10 mouse cellular contexts compared by ENCODE assay signal in the genomic region with DNA sequence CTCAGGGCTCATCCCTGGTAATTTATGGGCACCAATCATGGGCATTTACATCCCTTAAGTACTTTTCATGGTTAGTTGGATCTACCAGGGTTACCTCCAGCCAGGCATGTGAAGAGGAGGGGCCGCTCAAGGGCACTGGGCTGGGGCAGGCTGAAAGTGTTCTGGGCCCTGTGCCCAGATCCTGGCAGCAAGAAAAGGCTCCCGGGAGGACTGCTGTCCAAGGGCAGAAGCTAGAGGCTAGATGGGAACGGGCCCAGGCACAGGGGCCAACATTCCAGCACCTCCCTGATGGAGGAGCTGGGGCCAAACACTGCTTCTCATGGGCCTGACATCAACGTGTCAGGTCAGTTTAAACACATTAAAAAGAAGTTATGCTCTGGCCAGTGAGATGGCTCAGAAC. TPM values are rescaled to one million over a fixed set of nuclear protein-coding genes. Genes with fewer than 3 reads are reported as not detected.
DNase-seq lines count a peak whose midpoint lies in the region; ATAC-seq and TF ChIP-seq lines count a peak whose summit lies in the region.
"Had no signal": no experiment of that assay in that cellular context is flagged by ENCODE, and none has a peak within 500 bp of the region (broad histone marks: within the 10 kb centered on the region; RNA-seq: fewer than 3 reads in every experiment).

No protein-coding gene starts in this region.

- ATAC-seq in hindbrain, embryonic 13.5 days (ENCODE audit: low FRiP score) = peak; percentile 88
- peak; percentile 87 for ATAC-seq in forebrain, embryonic 15.5 days (replicated peaks)
- peak; percentile 95 for ATAC-seq in hindbrain, embryonic 15.5 days (ENCODE audit: low FRiP score, low read depth)
- ATAC-seq in midbrain, postnatal 0 days (ENCODE audit: low FRiP score) = 0 out of 2 replicates have a peak, but pooled peaks have one; percentile 20

- 0 out of 2 replicates have a peak, but pooled peaks cover 14% of the 10 kb centered on the region for H3K27me3 ChIP-seq in hindbrain, embryonic 13.5 days
- H3K27me3 ChIP-seq in hindbrain, embryonic 10.5 days (ENCODE audit: insufficient read depth, poor library complexity, severe bottlenecking) = no peaks in the 10 kb centered on the region
- no peaks in the 10 kb centered on the region for H3K27me3 ChIP-seq in forebrain, embryonic 15.5 days
- H3K27me3 ChIP-seq in hindbrain, embryonic 15.5 days = peaks cover 6% of the 10 kb centered on the region; the same call in 1 of the 2 replicates
- no peaks in the 10 kb centered on the region for H3K27me3 ChIP-seq in midbrain, postnatal 0 days (ENCODE audit: insufficient read depth, low read length)
- H3K27me3 ChIP-seq: embryonic facial prominence, embryonic 13.5 days; liver, embryonic 15.5 days had no signal

- DNase-seq in hindbrain, embryonic 10.5 days (ENCODE audit: low spot score) = no peak
- DNase-seq in adrenal gland, adult 8-10 months = peak; percentile 92
- peak; percentile 91 for DNase-seq in midbrain, postnatal 0 days (ENCODE audit: low spot score)
- no peak for DNase-seq in left cerebral cortex, adult 11 months (ENCODE audit: low spot score)
- DNase-seq in left cerebral cortex, adult 9 months (ENCODE audit: low spot score in 2 of 2) = no peak

- 26% methylated on average over 4 of the region's 4 CpGs for whole genome bisulfite sequencing in hindbrain, embryonic 13.5 days
- 64% methylated on average over 4 of the region's 4 CpGs for WGBS in hindbrain, embryonic 10.5 days
- WGBS in forebrain, embryonic 15.5 days = 22% methylated on average over 4 of the region's 4 CpGs
- WGBS in hindbrain, embryonic 15.5 days = 23% methylated on average over 4 of the region's 4 CpGs
- 45% methylated on average over 4 of the region's 4 CpGs for WGBS in midbrain, postnatal 0 days

- H3K4me1 ChIP-seq in hindbrain, embryonic 13.5 days (replicated peaks) = 0 out of 2 replicates have a peak, but pooled peaks cover 5% of the 10 kb centered on the region
- peaks cover 7% of the 10 kb centered on the region; the same call in 1 of the 2 replicates for H3K4me1 ChIP-seq in hindbrain, embryonic 10.5 days (replicated peaks)
- peaks cover 6% of the 10 kb centered on the region; the same call in 1 of the 2 replicates for H3K4me1 ChIP-seq in forebrain, embryonic 15.5 days
- H3K4me1 ChIP-seq in hindbrain, embryonic 15.5 days (replicated peaks) = no peaks in the 10 kb centered on the region
- no peaks in the 10 kb centered on the region for H3K4me1 ChIP-seq in midbrain, postnatal 0 days (ENCODE audit: insufficient read depth, low read length)
- H3K4me1 ChIP-seq: embryonic facial prominence, embryonic 13.5 days; liver, embryonic 15.5 days had no signal

- no peaks in the 10 kb centered on the region for H3K9me3 ChIP-seq in hindbrain, embryonic 13.5 days
- no peaks in the 10 kb centered on the region for H3K9me3 ChIP-seq in hindbrain, embryonic 10.5 days
- no peaks in the 10 kb centered on the region for H3K9me3 ChIP-seq in forebrain, embryonic 15.5 days
- H3K9me3 ChIP-seq in hindbrain, embryonic 15.5 days = no peaks in the 10 kb centered on the region
- no peaks in the 10 kb centered on the region for H3K9me3 ChIP-seq in midbrain, postnatal 0 days (ENCODE audit: low read length)
- H3K9me3 ChIP-seq: embryonic facial prominence, embryonic 13.5 days; liver, embryonic 15.5 days had no signal

- H3K4me2 ChIP-seq in hindbrain, embryonic 13.5 days = no peak overlapping the region
- no peak overlapping the region for H3K4me2 ChIP-seq in forebrain, embryonic 15.5 days (replicated peaks)
- H3K4me2 ChIP-seq in hindbrain, embryonic 15.5 days = no peak overlapping the region
- no peak overlapping the region for H3K4me2 ChIP-seq in midbrain, postnatal 0 days (ENCODE audit: low read depth, low read length, poor library complexity, severe bottlenecking)
- H3K4me2 ChIP-seq: embryonic facial prominence, embryonic 13.5 days; liver, embryonic 15.5 days had no signal

- no peak overlapping the region for H3K27ac ChIP-seq in hindbrain, embryonic 13.5 days
- H3K27ac ChIP-seq in hindbrain, embryonic 10.5 days = no peak overlapping the region
- no peak overlapping the region for H3K27ac ChIP-seq in forebrain, embryonic 15.5 days (replicated peaks)
- no peak overlapping the region for H3K27ac ChIP-seq in hindbrain, embryonic 15.5 days (replicated peaks)
- H3K27ac ChIP-seq in midbrain, postnatal 0 days (ENCODE audit: low read depth, low read length) = no peak overlapping the region
- H3K27ac ChIP-seq: embryonic facial prominence, embryonic 13.5 days; liver, embryonic 15.5 days had no signal

- no peak overlapping the region for H3K4me3 ChIP-seq in hindbrain, embryonic 13.5 days
- H3K4me3 ChIP-seq in hindbrain, embryonic 10.5 days = no peak overlapping the region
- no peak overlapping the region for H3K4me3 ChIP-seq in forebrain, embryonic 15.5 days
- H3K4me3 ChIP-seq in hindbrain, embryonic 15.5 days = no peak overlapping the region
- no peak overlapping the region for H3K4me3 ChIP-seq in midbrain, postnatal 0 days (ENCODE audit: low read depth, low read length)
- H3K4me3 ChIP-seq: embryonic facial prominence, embryonic 13.5 days; liver, embryonic 15.5 days had no signal

- no peak overlapping the region for H3K9ac ChIP-seq in hindbrain, embryonic 13.5 days
- no peak overlapping the region for H3K9ac ChIP-seq in forebrain, embryonic 15.5 days (replicated peaks)
- H3K9ac ChIP-seq in hindbrain, embryonic 15.5 days = no peak overlapping the region
- H3K9ac ChIP-seq in midbrain, postnatal 0 days (replicated peaks; ENCODE audit: low read length, poor library complexity, severe bottlenecking) = no peak overlapping the region
- H3K9ac ChIP-seq: embryonic facial prominence, embryonic 13.5 days; liver, embryonic 15.5 days had no signal

- no peak for TF ChIP-seq CTCF in midbrain, postnatal 0 days (IDR thresholded peaks at IDR 0.05)

- no peaks in the 10 kb centered on the region for H3K36me3 ChIP-seq in hindbrain, embryonic 13.5 days
- no peaks in the 10 kb centered on the region for H3K36me3 ChIP-seq in hindbrain, embryonic 10.5 days
- no peaks in the 10 kb centered on the region for H3K36me3 ChIP-seq in forebrain, embryonic 15.5 days
- no peaks in the 10 kb centered on the region for H3K36me3 ChIP-seq in hindbrain, embryonic 15.5 days
- H3K36me3 ChIP-seq in midbrain, postnatal 0 days (ENCODE audit: insufficient read depth, low read length) = no peaks in the 10 kb centered on the region
- H3K36me3 ChIP-seq: embryonic facial prominence, embryonic 13.5 days; liver, embryonic 15.5 days had no signal

RNA-seq across cellular contexts. Expression of gene 9530068E07Rik, which starts 51.0 kb away (rescaled TPM):
- 129 TPM in 2 replicates for polyA plus RNA-seq in hindbrain, embryonic 13.5 days (2015; fragmentation: Nextera tagmentation; extraction: Ambion mirVana)
- polyA plus RNA-seq in hindbrain, embryonic 10.5 days (2016; fragmentation: Nextera tagmentation; extraction: Ambion mirVana) = 149 and 168 TPM in 2 replicates
- 100 to 1,000 TPM; 147 to 165 (median 157) TPM for total RNA-seq in adrenal gland, adult 8-10 months (2022)
- polyA plus RNA-seq in forebrain, embryonic 15.5 days (2015; fragmentation: Nextera tagmentation; extraction: Ambion mirVana) = 112 and 118 TPM in 2 replicates
- 129 and 136 TPM in 2 replicates for polyA plus RNA-seq in hindbrain, embryonic 15.5 days (2015; fragmentation: Nextera tagmentation; extraction: Ambion mirVana)
- 125 and 127 TPM in 2 replicates for total RNA-seq in midbrain, postnatal 0 days (2014; rRNA removed)
- 133 and 134 TPM in 2 replicates for polyA plus RNA-seq in midbrain, postnatal 0 days (2015; fragmentation: Nextera tagmentation; extraction: Ambion mirVana)

Comparison
In these comparisons a context has a peak if more than half of its experiments do, and no peak if none do; other contexts are left out.
1. ATAC-seq: peak in every context shown above with its lines; median percentile 95 in hindbrain, embryonic 15.5 days; 88 in hindbrain, embryonic 13.5 days; 87 in forebrain, embryonic 15.5 days; 20 in midbrain, postnatal 0 days.
2. DNase-seq: peak in adrenal gland, adult 8-10 months (single experiment) and midbrain, postnatal 0 days (single experiment); none in hindbrain, embryonic 10.5 days (single experiment), left cerebral cortex, adult 11 months (single experiment) and left cerebral cortex, adult 9 months (0 of 2).